Mouse (Mus musculus) liver, embryonic 11.5 days (tissue): ENCODE data around the gene Ccdc153. TPM values are rescaled to one million over a fixed set of nuclear protein-coding genes. Genes with fewer than 3 reads are reported as not detected.

Experiments
- polyA plus RNA-seq: library from polyadenylated mRNA; unstranded; fragments of >200 nt; fragmentation: Nextera tagmentation; extraction: Ambion mirVana; gene quantifications from 2 replicates; pipeline ENCODE4 v1.2.1, GENCODE M21; 2014

Gene Ccdc153
- polyA plus RNA-seq, 1 experiment from 2014 or later = not detected

Other genes starting within 250 kb of the Ccdc153 start
- 0.18 TPM in 1 of 2 replicates, not detected in the other for gene Thy1, start 197.3 kb upstream of the Ccdc153 start, polyA plus RNA-seq
- gene Usp2, start 173.7 kb upstream of the Ccdc153 start, polyA plus RNA-seq = 4.4 and 7.7 TPM in 2 replicates
- 0.14 TPM in 1 of 2 replicates, not detected in the other for gene Mfrp, start 138.9 kb upstream of the Ccdc153 start, polyA plus RNA-seq
- 0.13 and 0.26 TPM in 2 replicates for gene C1qtnf5, start 133.4 kb upstream of the Ccdc153 start, polyA plus RNA-seq
- not detected in 2 replicates for gene Gm49380, start 127.2 kb upstream of the Ccdc153 start, polyA plus RNA-seq
- 61.1 and 62.3 TPM in 2 replicates for gene Rnf26, start 127.2 kb upstream of the Ccdc153 start, polyA plus RNA-seq
- 12.0 and 13.0 TPM in 2 replicates for gene Mcam, start 106.2 kb upstream of the Ccdc153 start, polyA plus RNA-seq
- 12.0 and 12.7 TPM in 2 replicates for gene Cbl, start 6.6 kb upstream of the Ccdc153 start, polyA plus RNA-seq
- gene Pdzd3, start 10.8 kb downstream of the Ccdc153 start, polyA plus RNA-seq = 0.10 TPM in 1 of 2 replicates, not detected in the other
- gene Nlrx1, start 27.9 kb downstream of the Ccdc153 start, polyA plus RNA-seq = 4.3 and 4.9 TPM in 2 replicates
- 11.6 and 13.8 TPM in 2 replicates for gene Abcg4, start 47.9 kb downstream of the Ccdc153 start, polyA plus RNA-seq
- 19.3 and 20.2 TPM in 2 replicates for gene Hinfp, start 65.0 kb downstream of the Ccdc153 start, polyA plus RNA-seq
- gene C2cd2l, start 79.6 kb downstream of the Ccdc153 start, polyA plus RNA-seq = 8.9 and 9.3 TPM in 2 replicates
- gene Dpagt1, start 85.3 kb downstream of the Ccdc153 start, polyA plus RNA-seq = 39.5 and 41.9 TPM in 2 replicates
- 250 TPM in 2 replicates for gene H2afx, start 94.0 kb downstream of the Ccdc153 start, polyA plus RNA-seq
- gene Hmbs, start 103.6 kb downstream of the Ccdc153 start, polyA plus RNA-seq = 879 and 949 TPM in 2 replicates
- gene Vps11, start 121.0 kb downstream of the Ccdc153 start, polyA plus RNA-seq = 25.2 and 26.1 TPM in 2 replicates
- 37.1 and 37.7 TPM in 2 replicates for gene Hyou1, start 138.8 kb downstream of the Ccdc153 start, polyA plus RNA-seq
- gene Slc37a4, start 156.2 kb downstream of the Ccdc153 start, polyA plus RNA-seq = 33.2 TPM in 2 replicates
- gene Rps25, start 166.5 kb downstream of the Ccdc153 start, polyA plus RNA-seq = 2,656 and 2,838 TPM in 2 replicates
- gene Trappc4, start 166.9 kb downstream of the Ccdc153 start, polyA plus RNA-seq = 99.5 and 107 TPM in 2 replicates
- gene Ccdc84, start 177.9 kb downstream of the Ccdc153 start, polyA plus RNA-seq = 25.0 and 26.1 TPM in 2 replicates
- gene Foxr1, start 200.5 kb downstream of the Ccdc153 start, polyA plus RNA-seq = not detected in 2 replicates
- gene Upk2, start 214.3 kb downstream of the Ccdc153 start, polyA plus RNA-seq = not detected in 2 replicates
- 4.1 and 5.0 TPM in 2 replicates for gene Bcl9l, start 242.1 kb downstream of the Ccdc153 start, polyA plus RNA-seq